Mouse (Mus musculus) activated CD4-positive, CD25-positive, alpha-beta regulatory T cell (primary cell): ENCODE results near the gene Ano1. TPM values are rescaled to one million over a fixed set of nuclear protein-coding genes. Genes with fewer than 3 reads are reported as not detected.

Source experiments
- polyA plus RNA-seq, 2 experiments: library from polyadenylated mRNA; unstranded; fragments of 100-300 nt; shearing (Covaris generic); gene quantifications; one replicate each; pipeline ENCODE4 v1.2.1; 2017

Gene Ano1
- under 1 TPM in 1 of 2 experiments, not detected in 1; 0.32 TPM for polyA plus RNA-seq

DNA sequence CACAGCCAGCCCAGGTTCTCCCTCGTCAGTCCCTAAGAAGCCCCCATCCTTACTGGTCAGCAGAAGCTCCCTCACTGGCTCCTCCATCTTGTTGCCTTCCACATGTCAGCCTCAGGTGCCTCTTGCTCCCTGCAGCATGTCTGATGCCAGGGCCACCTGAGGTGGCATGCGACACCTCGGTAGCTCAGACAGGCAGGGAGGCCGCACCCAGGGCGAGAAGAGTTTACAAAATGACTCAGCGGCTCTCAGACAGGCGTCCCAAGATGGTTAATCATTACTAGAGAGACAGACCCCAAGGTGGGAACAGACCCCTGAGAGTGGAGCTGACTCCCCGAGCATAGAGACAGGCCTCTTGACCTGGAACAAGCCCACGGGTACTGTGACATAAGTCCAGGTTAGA is at the start of gene Ano1:
Gene Ano1, minus strand, starts transcription at position 142 of the 400 bp plus-strand sequence.

DNA sequence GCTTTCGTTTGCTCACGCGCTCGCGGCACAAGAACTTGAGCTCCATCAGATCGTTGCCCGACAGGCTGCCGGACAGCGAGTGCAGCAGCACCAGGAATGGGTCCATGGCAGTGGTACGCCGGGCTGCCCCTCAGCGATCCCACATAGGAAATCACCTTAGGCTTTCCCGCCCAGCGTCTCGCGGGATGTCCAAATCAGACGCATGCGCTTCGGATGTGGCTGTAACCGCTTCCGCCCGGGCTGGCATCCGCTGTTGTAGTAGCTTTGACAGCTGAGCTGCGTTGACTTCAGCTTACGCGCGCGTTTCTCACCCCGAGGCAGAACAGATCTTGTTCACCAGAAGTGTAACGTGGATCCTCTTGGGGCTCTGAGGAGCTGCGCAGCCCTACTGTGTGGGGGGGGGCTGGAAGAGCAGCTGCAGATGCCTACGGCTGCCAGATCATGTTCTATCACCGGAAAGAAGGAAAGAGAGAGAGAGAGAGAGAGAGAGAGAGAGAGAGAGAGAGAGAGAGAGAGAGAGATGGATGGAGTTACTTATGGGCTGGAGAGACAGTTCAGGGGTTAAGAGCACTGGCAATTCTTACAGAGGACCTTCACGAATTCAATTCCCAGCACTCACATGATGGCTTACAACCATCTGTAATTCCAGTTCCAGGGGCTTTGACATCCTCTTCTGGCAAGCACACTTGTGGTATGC is 169.3 kb downstream of the Ano1 start, which contains the start of gene Fadd:
Gene Fadd, minus strand, starts transcription at position 180 of the 697 bp plus-strand sequence.

DNA sequence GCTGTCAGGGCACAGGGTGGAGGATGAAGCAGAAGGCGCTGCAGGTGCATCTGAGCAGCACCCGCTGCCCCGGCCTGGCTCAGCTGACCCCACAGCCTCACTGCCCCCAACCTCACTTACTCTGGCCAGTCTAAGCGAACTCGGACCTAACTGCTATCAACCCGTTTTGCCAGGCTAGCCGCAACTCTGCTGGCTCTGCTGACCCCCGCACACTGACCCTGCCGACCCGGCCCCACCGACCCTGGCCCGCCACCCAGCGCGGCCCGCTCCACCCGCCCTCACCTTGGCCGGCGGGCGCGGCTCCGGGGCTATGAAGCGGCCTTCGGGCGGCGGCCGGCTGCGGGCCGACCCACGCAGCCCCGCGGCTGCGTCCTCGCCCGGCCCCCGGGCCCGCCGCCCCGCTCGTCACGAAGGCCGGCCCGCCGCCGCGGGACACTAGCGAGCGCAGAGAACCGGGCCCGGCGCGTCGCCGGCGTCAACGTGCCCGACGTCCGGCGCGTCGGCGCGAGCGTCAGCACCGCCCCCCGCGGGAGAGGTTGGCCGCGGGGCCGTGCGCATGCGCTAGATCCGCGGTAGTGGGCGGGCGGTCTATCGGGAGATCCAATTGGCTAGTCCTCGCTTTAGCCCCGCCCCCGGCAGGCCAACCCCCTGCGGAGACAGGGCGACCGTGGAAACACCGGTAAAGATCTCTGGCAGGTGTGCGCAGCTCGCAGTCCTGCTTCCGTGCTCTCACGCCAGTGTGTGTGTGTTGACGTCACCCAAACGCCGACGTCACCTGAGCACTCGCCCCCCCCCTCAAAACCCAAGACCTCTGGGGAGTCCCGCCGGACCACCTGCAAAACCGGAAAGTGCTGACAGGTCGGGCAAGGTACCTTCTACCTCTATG is 198.3 kb downstream of the Ano1 start, which contains the start of gene Ppfia1:
Gene Ppfia1, minus strand, starts transcription at position 493 of the 886 bp plus-strand sequence.

Other genes starting within 250 kb of the Ano1 start
- 10 to 100 TPM; 43.9 to 48.4 TPM for gene Ppfia1, start 198.2 kb downstream of the Ano1 start, polyA plus RNA-seq
- gene Fadd, start 169.5 kb downstream of the Ano1 start, polyA plus RNA-seq = 1 to 10 TPM; 4.6 to 5.9 TPM
- gene Fgf3, start 86.1 kb upstream of the Ano1 start, polyA plus RNA-seq = under 1 TPM in 1 of 2 experiments, not detected in 1; 0.20 TPM
- gene Fgf4, start 95.4 kb upstream of the Ano1 start, polyA plus RNA-seq = under 1 TPM in 1 of 2 experiments, not detected in 1; 0.85 TPM
- gene Fgf15, start 144.6 kb upstream of the Ano1 start, polyA plus RNA-seq = not detected
- gene LTO1, start 163.1 kb upstream of the Ano1 start, polyA plus RNA-seq = 10 to 100 TPM; 19.3 to 24.7 TPM
- under 1 TPM; 0.11 to 0.20 TPM for gene Ccnd1, start 188.0 kb upstream of the Ano1 start, polyA plus RNA-seq